Mouse (Mus musculus): ENCODE measurements around the gene Megf11.

The Megf11 gene

DNA sequence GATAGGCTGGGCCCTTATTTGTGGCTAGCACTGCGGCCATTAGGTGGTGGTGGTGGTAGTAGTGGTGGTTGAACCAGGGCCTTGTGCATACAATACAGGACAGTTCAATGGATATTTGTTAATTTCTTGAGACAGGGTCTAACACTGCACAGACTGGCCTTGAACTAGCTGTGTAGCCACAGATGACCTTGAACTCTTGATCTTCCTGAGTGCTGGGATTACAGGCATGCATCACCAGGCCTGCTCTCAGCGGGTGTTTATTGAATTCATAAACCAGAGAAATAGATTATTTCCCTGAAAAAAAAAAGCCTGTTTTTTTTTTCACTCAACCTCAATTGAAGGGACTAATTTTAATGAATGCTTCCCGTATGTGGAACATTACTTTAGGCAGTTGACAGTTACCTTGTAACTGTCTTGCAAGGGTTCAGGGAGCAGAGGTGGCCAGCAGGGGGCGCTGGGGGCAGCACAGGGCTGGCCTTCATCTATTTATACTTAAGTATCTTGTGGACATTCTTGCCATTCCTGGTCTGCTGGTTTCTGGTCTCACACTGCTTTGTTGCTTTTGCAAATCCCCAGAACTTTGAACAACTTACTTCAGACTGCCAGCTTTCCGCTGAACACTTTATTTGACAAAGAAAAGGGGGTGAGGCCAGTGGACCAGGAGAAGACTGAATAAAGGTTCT lies 8.6 kb downstream of the Megf11 start:
- DNase-seq (ENCODE audit: low read depth, low spot score), result peak; percentile 95

- DNase-seq (ENCODE audit: low read depth, low spot score), result no peak
Observed at GRCm38 (mm10) chr9:64395238-64395920, 10.0 kb downstream of the Megf11 start.

GRCm38 (mm10) chr9:64397108-64397507 lies 11.7 kb downstream of the Megf11 start:
- DNase-seq (ENCODE audit: low read depth, low spot score), result peak; percentile 54

- DNase-seq (ENCODE audit: low read depth, low spot score), result no peak
Observed at GRCm38 (mm10) chr9:64399121-64399520, 13.7 kb downstream of the Megf11 start.

DNA sequence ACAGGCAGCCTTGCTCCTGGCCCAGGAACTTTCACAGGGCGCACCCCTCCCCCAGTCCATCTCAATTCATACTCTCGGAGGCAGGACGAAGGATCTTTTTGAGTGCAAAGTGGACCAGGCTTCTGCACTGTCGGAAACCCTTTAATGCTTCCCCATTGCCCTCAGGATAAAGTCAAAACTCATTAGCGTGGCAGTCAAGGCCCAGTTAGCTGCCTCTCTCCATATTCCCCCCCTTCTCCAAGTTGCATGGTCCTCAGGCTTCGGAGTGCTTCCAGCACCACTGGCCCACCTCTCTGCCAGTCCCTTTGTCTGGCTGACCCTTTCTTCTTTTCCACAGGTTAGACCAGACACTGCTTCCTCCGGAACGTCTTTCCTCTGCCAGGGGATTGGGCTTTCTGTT lies 16.7 kb downstream of the Megf11 start:
- DNase-seq (ENCODE audit: low read depth, low spot score), result no peak

DNA sequence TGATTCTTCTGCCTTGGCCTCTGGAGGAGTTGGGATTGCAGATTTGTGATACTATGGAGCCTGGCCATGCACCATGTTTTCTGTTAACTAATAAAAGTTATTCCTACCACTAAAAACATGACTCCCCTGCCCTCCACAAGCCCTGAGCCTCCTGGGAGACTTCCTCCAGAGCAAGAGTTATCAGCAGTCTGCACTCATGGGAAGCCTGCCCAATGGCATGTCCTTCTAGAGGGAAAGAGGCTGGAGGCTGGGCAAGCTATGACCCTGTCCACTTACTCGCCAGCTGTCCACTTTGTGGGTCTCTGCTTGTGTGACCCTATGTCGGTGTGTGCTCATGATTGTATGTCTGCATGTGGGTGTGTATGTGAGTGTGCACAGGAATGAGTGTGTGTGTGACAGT lies 21.4 kb downstream of the Megf11 start:
- DNase-seq (ENCODE audit: low read depth, low spot score), result no peak

DNA sequence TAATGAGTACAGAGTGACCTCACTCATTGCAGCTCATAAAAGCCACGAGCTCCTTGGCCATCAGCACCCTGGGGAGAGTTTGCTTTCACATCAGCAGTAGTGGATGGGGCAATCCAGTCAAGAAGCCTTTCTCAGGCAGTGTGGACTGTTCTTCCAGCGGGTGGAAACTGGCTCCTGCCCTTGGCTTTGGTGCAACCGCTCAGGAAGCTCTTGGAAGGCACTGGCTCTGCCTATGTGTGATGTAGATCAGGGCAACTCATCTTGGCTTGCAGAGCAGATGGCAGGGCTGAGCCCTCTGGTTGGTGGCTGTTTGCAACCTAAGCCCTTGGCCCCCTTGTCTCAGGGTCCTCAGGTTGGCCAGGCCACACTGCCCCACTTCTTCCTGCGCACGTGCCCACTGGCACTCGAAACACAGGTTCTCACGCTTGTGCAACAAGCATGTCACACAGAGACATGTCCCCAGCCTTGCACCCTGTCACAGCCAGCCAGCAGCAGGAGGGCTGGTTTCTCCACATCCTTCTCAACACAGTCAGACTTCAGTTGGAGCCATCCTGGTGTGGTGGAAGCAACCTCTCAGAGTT lies 22.1 kb downstream of the Megf11 start:
- no peak for DNase-seq (ENCODE audit: low read depth, low spot score)

DNA sequence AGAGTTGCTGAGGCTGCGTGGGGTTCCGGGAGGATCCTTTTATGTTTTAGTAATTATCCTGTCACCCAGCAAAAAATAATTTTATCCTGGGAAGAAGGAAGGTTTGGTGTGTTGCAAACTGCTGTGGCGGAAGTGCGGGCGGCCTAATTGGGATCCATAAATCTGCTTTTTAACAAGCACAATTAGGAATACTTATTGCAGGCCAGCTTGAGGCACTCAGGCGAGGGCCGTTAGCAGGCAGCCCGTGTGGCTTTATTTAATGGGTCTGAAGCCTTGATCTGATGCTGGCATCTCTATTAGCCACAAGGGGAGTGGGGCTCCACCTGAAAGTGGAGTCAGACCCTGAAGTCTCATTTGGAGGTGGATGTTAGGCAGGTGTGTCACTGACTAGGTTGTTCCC lies 23.4 kb downstream of the Megf11 start:
- DNase-seq (ENCODE audit: low read depth, low spot score), result no peak

- no peak for DNase-seq (ENCODE audit: low read depth, low spot score)
Observed at GRCm38 (mm10) chr9:64420471-64420870, 35.0 kb downstream of the Megf11 start.

GRCm38 (mm10) chr9:64421986-64422616 lies 36.7 kb downstream of the Megf11 start:
- no peak for DNase-seq (ENCODE audit: low read depth, low spot score)

GRCm38 (mm10) chr9:64423912-64424311 lies 38.5 kb downstream of the Megf11 start:
- DNase-seq (ENCODE audit: low read depth, low spot score), result no peak

GRCm38 (mm10) chr9:64436121-64436520 lies 50.7 kb downstream of the Megf11 start:
- DNase-seq (ENCODE audit: low read depth, low spot score), result no peak

DNA sequence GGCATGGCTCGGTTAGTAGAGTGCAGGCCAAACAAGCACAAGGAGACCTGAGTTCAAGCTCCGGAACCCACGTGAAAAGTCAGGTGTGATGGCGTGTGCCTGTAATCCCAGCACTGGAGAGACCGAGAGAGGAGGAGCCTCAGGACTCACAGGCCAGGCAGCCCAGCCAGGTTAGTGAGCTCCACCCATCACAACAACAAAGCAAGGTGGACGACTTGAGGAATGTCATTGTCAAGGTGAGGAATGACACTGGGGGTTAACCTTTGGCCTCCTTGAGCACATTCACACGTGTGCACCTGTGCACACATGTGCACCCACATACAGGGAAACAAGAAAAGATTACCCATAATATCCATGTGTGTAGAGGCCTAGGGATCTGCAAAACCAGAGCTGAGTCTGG lies 54.7 kb downstream of the Megf11 start:
- DNase-seq (ENCODE audit: low read depth, low spot score), result peak; percentile 59

DNA sequence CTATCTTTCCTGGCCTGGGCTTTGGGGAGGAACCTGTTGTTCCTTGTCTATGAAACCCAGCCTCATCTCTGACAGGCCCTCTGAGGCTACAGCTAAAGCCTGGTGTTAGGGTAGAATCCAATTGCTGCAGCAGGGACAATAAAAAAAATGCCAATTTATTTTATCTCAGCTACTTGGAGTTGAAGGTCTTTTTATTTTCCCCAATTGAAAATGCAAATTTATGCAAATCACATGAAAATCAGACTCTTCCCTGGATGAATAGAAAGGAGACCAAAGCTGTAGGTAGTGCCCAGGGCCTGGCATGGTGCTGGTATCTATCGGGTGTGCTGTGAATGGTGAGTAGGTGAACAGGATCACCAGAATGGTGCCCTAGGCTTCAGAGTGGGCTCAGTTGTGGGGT lies 60.6 kb downstream of the Megf11 start:
- no peak for DNase-seq (ENCODE audit: low read depth, low spot score)

DNA sequence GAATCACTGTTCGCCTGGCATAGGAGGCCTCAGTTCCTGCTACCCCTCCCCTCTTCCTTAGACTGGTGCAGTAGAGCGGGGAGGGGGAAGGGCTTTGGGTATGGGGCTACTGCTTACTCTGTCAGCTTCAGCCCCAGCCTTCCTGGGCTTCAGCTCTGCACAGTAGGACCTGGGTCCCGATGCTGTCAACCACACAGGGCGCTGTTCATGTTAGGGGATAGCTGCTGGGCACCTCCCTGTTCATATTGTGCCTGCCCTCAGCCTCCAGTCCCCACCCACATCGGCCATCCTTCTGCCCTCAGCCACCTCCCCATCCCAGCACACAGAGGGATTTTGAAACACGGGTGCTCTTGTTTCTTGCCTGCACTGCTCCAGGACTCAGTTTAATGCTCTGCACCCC lies 61.6 kb downstream of the Megf11 start:
- DNase-seq (ENCODE audit: low read depth, low spot score), result no peak

DNA sequence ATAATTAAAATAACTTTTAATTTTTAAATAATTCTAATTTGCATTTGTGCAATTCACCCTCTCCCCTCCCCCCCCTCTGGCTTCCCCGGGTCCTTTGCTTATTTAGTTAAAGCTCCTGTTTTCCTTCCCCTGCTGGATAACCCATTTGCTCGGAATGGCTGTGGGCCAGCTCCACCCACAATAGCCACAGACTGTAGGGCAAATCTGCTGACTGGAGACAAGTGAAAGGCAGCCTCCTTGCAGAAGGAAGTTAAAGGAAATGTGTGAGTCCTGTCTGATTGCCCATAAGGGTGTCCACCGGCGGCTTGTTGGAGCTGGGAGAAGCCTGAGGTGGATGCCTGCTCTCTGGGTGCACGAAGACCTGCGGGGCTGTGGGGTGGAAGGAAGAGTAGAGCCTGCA lies 62.1 kb downstream of the Megf11 start:
- DNase-seq (ENCODE audit: low read depth, low spot score), result no peak

DNA sequence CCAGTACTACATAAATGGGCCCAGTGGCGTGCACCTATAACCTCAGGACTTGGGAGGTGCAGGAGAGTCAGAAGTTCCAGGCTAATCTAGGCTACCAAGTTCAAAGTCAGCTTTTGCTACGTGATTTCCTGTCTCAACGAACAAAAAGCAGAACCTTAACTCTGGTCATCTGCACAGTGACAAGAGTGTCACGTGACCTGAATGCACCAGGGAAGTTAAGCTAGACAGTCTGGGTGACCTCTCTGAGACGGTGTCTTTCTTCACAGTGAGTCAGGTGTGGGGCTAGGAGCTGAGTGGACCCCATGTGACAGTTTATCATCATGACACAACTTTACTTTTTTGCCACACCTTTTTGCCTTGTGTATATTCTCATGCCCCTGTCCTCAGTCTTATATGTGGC lies 67.3 kb downstream of the Megf11 start:
- DNase-seq (ENCODE audit: low read depth, low spot score), result no peak

GRCm38 (mm10) chr9:64454196-64454595 lies 68.8 kb downstream of the Megf11 start:
- DNase-seq (ENCODE audit: low read depth, low spot score), result no peak

GRCm38 (mm10) chr9:64455910-64456309 lies 70.5 kb downstream of the Megf11 start:
- DNase-seq (ENCODE audit: low read depth, low spot score), result peak; percentile 23

DNA sequence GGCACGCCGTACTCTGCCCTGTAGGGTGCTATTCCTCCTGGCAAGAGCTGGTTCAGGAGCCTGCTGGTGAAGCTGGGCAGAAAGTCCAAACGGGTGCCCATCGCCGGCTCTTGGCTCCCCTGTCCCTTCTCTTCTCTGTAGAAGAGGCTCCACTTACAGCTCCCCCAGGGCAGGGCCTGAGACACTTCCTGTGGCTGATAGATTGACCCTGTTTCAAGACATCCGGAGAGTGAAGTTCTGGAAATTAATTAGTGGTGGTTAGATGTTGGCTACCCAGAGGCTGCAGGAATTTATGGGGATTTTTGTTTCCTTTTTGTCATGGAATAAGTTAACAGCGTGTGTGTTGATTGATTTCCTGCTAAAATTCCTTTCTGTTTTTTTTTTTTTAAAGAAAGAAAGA lies 72.2 kb downstream of the Megf11 start:
- no peak for DNase-seq (ENCODE audit: low read depth, low spot score)

DNA sequence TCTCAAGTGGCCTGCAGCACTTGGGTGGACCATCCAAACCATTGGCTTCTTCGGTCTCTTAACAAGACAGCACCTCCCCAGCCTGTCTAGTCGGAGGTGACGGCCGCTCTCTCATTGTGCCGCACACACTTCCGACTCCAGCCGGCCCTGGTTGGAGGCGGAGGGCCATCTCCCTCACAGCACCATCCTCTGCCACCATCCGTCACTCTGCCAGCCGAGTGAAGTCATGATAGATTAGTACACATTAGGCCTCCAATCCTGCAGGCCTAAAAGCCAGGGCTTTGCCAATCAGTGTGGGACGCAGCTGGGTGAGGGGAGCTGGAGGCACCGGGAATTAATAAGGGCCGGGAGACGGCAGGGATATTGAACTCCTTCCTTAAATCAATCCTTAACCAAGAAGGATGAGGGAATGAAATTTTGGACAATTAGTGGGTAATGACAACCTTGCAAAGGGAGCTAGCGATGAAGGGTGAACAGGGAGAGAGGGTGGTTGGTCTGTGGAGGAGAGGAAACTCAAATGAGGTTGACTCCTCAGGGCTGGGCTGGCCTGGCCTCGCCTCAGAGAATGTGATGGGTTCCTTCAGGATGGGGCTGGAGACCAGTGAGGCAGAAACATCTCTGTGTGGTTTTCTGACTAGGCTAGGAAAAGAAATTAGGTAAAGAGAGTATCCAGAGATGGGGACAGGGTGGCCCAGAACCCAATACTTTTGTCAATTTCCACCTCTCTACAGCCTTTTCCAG lies 76.3 kb downstream of the Megf11 start:
- DNase-seq (ENCODE audit: low read depth, low spot score), result no peak

- DNase-seq (ENCODE audit: low read depth, low spot score), result no peak
Observed at GRCm38 (mm10) chr9:64462870-64463269, 77.4 kb downstream of the Megf11 start.

Measured in R1 (cell line).